Mouse (Mus musculus): Measurements from ENCODE around the gene Larp4b. TPM values are rescaled to one million over a fixed set of nuclear protein-coding genes. Genes with fewer than 3 reads are reported as not detected.

The Larp4b gene
- polyA plus RNA-seq, 1 experiment from 2014 or later: 50.7 TPM

DNA sequence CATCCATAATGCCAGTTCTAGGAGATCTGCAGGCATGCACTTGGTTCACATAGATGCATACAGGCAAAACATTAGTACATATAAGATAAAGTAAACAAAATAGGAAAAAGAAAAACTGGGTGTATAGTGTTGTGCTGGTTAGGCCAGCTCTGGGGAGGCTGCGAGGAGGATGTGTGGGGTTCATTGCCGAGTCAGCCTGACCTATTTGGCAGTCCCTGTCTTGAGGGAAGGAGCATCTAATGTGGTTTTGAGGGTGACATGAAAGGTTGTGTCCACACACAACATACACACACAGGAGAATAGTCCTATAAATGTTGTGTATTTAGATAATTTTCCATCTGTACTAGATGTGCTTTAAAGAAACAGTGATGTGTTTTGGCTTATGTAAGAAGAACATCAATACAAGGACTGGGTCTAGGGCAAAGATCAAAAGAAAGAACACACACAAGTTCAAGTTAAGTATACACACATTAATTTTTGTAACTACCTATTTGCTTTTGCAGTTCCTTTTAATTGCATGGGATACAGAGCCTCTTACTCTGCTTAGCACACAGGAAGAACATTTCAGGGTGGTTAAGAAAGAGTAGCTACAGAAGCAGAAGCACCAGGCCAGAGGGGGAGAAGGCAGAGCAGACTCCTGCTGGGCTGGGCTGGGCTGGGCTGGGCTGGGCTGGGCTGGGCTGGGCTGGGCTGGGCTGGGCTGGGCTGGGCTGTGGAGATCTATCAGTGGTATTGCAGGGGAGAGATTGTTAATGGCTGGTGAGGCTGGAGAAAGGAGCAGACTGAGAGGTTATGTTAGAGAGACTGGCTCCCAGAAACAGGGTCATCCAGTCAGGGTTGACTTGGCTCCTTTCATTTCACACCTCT is 13.5 kb downstream of the Larp4b start:
- H3K9ac ChIP-seq (replicated peaks; ENCODE audit: low read depth, low read length): no peak overlapping the region
- no peak overlapping the region for H3K4me2 ChIP-seq (replicated peaks; ENCODE audit: low read depth, low read length)
- no peaks in the 10 kb centered on the region for H3K9me3 ChIP-seq (ENCODE audit: control insufficient read depth, low read depth, low read length)
- 71% methylated on average over 2 of the region's 2 CpGs for WGBS
- no peaks in the 10 kb centered on the region for H3K27me3 ChIP-seq (ENCODE audit: control insufficient read depth, insufficient read depth, low read length)
- H3K27ac ChIP-seq (ENCODE audit: low read length): no peak overlapping the region
- no peak overlapping the region for H3K4me3 ChIP-seq (ENCODE audit: low read depth, low read length)
- ATAC-seq (ENCODE audit: insufficient number of reproducible peaks, insufficient read depth, low FRiP score, low read depth): peak; percentile 61; the same call in 1 of the 2 replicates
- H3K4me1 ChIP-seq (ENCODE audit: control insufficient read depth, insufficient read depth, low read length): no peaks in the 10 kb centered on the region
- no peaks in the 10 kb centered on the region; the same call in 1 of the 2 replicates for H3K36me3 ChIP-seq (ENCODE audit: control insufficient read depth, insufficient read depth, low read length)

DNA sequence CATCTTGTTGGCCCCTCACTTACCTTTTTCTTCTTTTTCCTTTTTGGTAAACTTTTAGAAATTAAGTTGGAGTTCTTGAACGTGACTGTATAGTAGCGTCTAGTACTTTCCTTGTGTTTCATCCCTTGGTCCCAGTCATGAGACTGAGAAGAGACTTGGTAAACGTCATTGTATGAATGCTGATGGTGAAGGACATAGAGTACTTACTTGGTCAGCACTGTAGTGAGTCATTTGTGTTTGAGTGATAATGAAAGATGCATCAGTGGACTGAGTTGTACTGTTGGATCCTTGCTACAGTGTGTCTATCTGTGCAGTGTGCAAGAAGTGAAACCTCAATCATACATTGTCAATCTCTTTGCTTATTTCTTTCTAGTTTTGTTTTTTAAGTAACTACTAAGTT is 20.1 kb downstream of the Larp4b start:
- H3K27me3 ChIP-seq (ENCODE audit: control insufficient read depth, insufficient read depth, low read length): no peaks in the 10 kb centered on the region
- no peaks in the 10 kb centered on the region for H3K9me3 ChIP-seq (ENCODE audit: control insufficient read depth, low read depth, low read length)
- H3K4me1 ChIP-seq (ENCODE audit: control insufficient read depth, insufficient read depth, low read length): no peaks in the 10 kb centered on the region
- no peak overlapping the region for H3K4me2 ChIP-seq (replicated peaks; ENCODE audit: low read depth, low read length)
- no peak overlapping the region for H3K4me3 ChIP-seq (ENCODE audit: low read depth, low read length)
- H3K36me3 ChIP-seq (ENCODE audit: control insufficient read depth, insufficient read depth, low read length): no peaks in the 10 kb centered on the region; the same call in 1 of the 2 replicates
- H3K9ac ChIP-seq (replicated peaks; ENCODE audit: low read depth, low read length): no peak overlapping the region
- WGBS: 92% methylated on average over 3 of the region's 3 CpGs
- no peak overlapping the region for H3K27ac ChIP-seq (ENCODE audit: low read length)
- no peak for ATAC-seq (ENCODE audit: insufficient number of reproducible peaks, insufficient read depth, low FRiP score, low read depth)

DNA sequence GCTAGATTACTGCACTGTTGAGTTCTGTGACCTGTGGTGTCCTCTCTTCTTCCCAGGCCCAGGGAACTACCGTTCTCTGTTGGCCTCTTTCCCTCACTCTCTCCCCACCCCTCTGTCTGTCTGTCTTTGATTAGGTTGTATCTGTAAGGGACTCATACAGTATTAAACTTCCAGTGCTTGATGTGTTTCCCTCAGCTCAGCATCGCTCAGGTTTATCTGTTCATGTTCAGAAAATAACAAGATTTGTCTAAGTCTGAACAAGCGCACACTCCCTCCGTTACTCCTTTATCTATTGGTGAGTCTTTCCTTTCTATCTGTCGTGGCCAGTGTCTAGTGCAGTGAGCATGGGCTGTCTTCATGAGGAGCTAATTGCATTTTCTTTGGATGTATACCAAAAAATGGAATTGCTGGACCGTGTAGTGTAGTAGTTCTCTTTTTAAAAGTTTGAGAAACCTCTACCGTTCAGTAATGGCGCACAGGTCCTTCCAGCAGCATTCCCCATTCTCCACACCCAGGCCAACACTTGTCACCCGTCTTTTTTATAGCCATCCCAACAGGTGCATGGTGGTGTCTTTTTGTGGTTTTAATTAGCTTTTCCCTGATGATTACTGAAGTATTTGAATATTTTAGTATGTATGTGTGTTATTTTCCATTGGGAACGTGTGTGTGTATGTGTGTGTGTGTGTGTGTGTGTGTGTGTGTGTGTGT is 27.3 kb downstream of the Larp4b start:
- H3K4me2 ChIP-seq (replicated peaks; ENCODE audit: low read depth, low read length): no peak overlapping the region
- no peak; the same call in 1 of the 2 replicates for ATAC-seq (ENCODE audit: insufficient number of reproducible peaks, insufficient read depth, low FRiP score, low read depth)
- H3K27me3 ChIP-seq (ENCODE audit: control insufficient read depth, insufficient read depth, low read length): no peaks in the 10 kb centered on the region
- no peak overlapping the region for H3K4me3 ChIP-seq (ENCODE audit: low read depth, low read length)
- 84% methylated on average over 10 of the region's 10 CpGs for WGBS
- H3K9me3 ChIP-seq (ENCODE audit: control insufficient read depth, low read depth, low read length): no peaks in the 10 kb centered on the region
- peaks cover 31% of the 10 kb centered on the region for H3K36me3 ChIP-seq (ENCODE audit: control insufficient read depth, insufficient read depth, low read length)
- H3K4me1 ChIP-seq (ENCODE audit: control insufficient read depth, insufficient read depth, low read length): no peaks in the 10 kb centered on the region
- H3K27ac ChIP-seq (ENCODE audit: low read length): no peak overlapping the region
- no peak overlapping the region for H3K9ac ChIP-seq (replicated peaks; ENCODE audit: low read depth, low read length)

DNA sequence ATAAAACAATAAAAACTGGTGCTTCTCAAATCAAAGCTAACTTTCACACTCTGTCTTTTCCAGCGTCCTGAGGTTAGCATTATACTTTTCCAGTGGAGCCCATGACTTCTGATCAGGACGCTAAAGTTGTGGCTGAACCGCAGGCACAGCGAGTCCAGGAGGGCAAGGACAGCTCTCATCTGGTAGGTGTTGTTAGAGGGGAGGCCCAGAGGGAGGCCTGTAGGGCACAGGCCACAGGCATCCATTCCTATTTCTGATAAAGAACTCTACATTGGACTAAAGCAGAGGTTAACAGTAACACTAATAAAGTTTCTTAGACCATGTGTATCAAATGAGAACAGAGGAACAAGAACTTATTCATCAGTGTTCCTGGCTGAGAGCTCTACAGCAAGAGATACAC is 28.4 kb downstream of the Larp4b start:
- Histone ChIP-seq H3K9ac (replicated peaks; ENCODE audit: low read depth, low read length) (no peak overlapping the region), H3K27me3 (ENCODE audit: control insufficient read depth, insufficient read depth, low read length) (no peaks in the 10 kb centered on the region), H3K36me3 (ENCODE audit: control insufficient read depth, insufficient read depth, low read length) (peaks cover 36% of the 10 kb centered on the region), H3K4me2 (replicated peaks; ENCODE audit: low read depth, low read length) (no peak overlapping the region), H3K4me1 (ENCODE audit: control insufficient read depth, insufficient read depth, low read length) (no peaks in the 10 kb centered on the region), H3K4me3 (ENCODE audit: low read depth, low read length) (no peak overlapping the region), H3K9me3 (ENCODE audit: control insufficient read depth, low read depth, low read length) (no peaks in the 10 kb centered on the region), H3K27ac (ENCODE audit: low read length) (no peak overlapping the region)
- 96% methylated on average over 4 of the region's 4 CpGs for WGBS
- no peak for ATAC-seq (ENCODE audit: insufficient number of reproducible peaks, insufficient read depth, low FRiP score, low read depth)

DNA sequence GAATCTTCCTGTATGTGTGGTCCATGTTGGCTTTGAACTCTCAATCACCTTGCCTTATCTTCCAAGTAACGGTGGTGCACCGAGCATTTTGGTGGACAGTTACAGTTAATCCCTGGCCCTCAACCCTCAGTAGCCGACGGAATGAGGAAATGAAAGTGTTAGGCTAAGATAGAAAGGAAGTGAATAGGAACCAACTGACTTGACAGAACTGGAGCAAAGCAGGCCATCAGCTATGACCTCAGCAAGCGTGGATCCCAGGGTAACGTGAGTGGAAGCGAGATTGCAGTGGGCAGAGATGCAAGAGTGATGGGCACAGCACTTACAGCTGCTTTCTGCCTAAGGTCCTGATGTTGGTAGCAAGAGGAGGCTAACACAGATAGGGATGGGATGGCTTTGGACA is 31.5 kb downstream of the Larp4b start:
- H3K27me3 ChIP-seq (ENCODE audit: control insufficient read depth, insufficient read depth, low read length): no peaks in the 10 kb centered on the region
- no peaks in the 10 kb centered on the region for H3K4me1 ChIP-seq (ENCODE audit: control insufficient read depth, insufficient read depth, low read length)
- H3K9me3 ChIP-seq (ENCODE audit: control insufficient read depth, low read depth, low read length): no peaks in the 10 kb centered on the region
- H3K4me2 ChIP-seq (replicated peaks; ENCODE audit: low read depth, low read length): no peak overlapping the region
- 89% methylated on average over 7 of the region's 7 CpGs for WGBS
- no peak overlapping the region for H3K27ac ChIP-seq (ENCODE audit: low read length)
- peaks cover 50% of the 10 kb centered on the region for H3K36me3 ChIP-seq (ENCODE audit: control insufficient read depth, insufficient read depth, low read length)
- H3K4me3 ChIP-seq (ENCODE audit: low read depth, low read length): no peak overlapping the region
- no peak overlapping the region for H3K9ac ChIP-seq (replicated peaks; ENCODE audit: low read depth, low read length)
- no peak for ATAC-seq (ENCODE audit: insufficient number of reproducible peaks, insufficient read depth, low FRiP score, low read depth)

DNA sequence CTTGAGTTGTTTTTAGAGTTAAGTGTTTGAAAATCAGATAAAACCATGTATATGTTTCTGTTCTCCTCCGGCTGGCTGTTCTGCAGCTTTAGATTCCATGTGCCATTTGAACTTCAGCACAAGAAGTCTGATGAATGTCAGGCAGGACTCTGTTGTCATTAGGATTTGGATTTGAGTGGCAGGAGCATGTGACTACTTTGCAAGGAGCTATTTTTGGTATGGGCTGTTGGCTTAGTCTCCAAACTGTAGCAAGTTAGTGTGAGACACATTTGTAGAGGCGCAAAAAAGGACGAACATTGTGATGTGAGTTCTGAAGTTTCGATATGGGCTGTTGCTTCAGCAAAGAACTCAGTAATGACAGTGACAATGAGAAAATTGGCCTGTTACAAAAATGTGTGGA is 34.0 kb downstream of the Larp4b start:
- Histone ChIP-seq H3K4me3 (ENCODE audit: low read depth, low read length) (no peak overlapping the region), H3K9ac (replicated peaks; ENCODE audit: low read depth, low read length) (no peak overlapping the region), H3K27ac (ENCODE audit: low read length) (no peak overlapping the region), H3K4me1 (ENCODE audit: control insufficient read depth, insufficient read depth, low read length) (no peaks in the 10 kb centered on the region), H3K27me3 (ENCODE audit: control insufficient read depth, insufficient read depth, low read length) (no peaks in the 10 kb centered on the region), H3K4me2 (replicated peaks; ENCODE audit: low read depth, low read length) (no peak overlapping the region), H3K36me3 (ENCODE audit: control insufficient read depth, insufficient read depth, low read length) (peaks cover 48% of the 10 kb centered on the region), H3K9me3 (ENCODE audit: control insufficient read depth, low read depth, low read length) (no peaks in the 10 kb centered on the region)
- no peak for ATAC-seq (ENCODE audit: insufficient number of reproducible peaks, insufficient read depth, low FRiP score, low read depth)
- 90% methylated on average over 4 of the region's 4 CpGs for WGBS

DNA sequence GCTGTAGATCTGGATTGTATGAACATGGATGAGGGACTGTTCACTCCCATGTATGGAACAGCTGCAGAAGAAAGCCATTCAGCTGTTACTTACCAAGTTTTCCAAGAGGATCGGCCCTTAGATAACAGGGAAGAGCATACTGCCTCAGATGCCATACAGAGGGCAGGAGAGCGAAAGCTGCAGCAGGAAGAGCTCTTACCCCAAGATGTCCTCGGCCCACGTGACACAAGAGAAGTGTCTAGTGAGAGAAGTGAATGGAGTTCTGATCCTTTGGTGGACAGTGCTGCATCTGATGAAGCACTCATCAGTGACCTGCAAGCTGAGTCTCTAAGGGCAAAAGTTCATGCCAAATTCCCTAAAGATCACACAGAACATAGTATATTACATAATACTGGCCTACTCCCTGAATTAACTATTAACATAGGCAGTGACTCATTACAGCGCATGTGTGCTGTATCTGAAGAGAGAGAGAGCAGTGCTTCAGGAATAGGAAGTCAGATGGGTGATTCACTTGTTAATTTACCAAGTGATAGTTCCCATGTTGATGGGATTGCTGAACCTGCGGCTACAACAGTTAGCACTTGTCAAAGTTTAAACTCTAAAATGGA is 35.1 kb downstream of the Larp4b start:
- ATAC-seq (ENCODE audit: insufficient number of reproducible peaks, insufficient read depth, low FRiP score, low read depth): no peak
- no peaks in the 10 kb centered on the region for H3K27me3 ChIP-seq (ENCODE audit: control insufficient read depth, insufficient read depth, low read length)
- peaks cover 40% of the 10 kb centered on the region for H3K36me3 ChIP-seq (ENCODE audit: control insufficient read depth, insufficient read depth, low read length)
- H3K9ac ChIP-seq (replicated peaks; ENCODE audit: low read depth, low read length): no peak overlapping the region
- 90% methylated on average over 6 of the region's 6 CpGs for WGBS
- no peaks in the 10 kb centered on the region for H3K9me3 ChIP-seq (ENCODE audit: control insufficient read depth, low read depth, low read length)
- no peak overlapping the region for H3K27ac ChIP-seq (ENCODE audit: low read length)
- no peaks in the 10 kb centered on the region for H3K4me1 ChIP-seq (ENCODE audit: control insufficient read depth, insufficient read depth, low read length)
- H3K4me3 ChIP-seq (ENCODE audit: low read depth, low read length): no peak overlapping the region
- no peak overlapping the region for H3K4me2 ChIP-seq (replicated peaks; ENCODE audit: low read depth, low read length)

DNA sequence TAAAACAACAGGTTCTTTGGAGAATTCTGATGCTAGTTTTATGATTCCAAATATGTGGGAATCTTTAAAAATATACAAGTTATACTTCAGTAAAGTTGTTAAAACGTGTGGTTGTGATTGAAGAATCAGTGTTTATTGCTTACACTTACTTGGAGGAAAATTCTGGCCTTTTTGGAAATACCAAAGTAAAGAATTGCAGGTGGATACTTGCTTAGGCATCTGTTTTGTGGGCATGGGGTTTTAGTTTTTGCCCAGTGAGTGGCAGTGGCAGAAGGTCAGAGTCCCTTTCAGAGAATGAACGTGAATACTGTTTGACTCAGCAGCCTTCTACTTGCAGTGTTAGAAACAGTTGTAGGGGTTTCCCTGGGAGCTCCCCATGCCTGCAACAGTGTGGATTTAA is 40.7 kb downstream of the Larp4b start:
- WGBS: 82% methylated on average over 2 of the region's 2 CpGs
- H3K27ac ChIP-seq (ENCODE audit: low read length): no peak overlapping the region
- no peak overlapping the region for H3K9ac ChIP-seq (replicated peaks; ENCODE audit: low read depth, low read length)
- no peak overlapping the region for H3K4me3 ChIP-seq (ENCODE audit: low read depth, low read length)
- no peak for ATAC-seq (ENCODE audit: insufficient number of reproducible peaks, insufficient read depth, low FRiP score, low read depth)
- H3K9me3 ChIP-seq (ENCODE audit: control insufficient read depth, low read depth, low read length): no peaks in the 10 kb centered on the region
- H3K36me3 ChIP-seq (ENCODE audit: control insufficient read depth, insufficient read depth, low read length): peaks cover 25% of the 10 kb centered on the region
- H3K27me3 ChIP-seq (ENCODE audit: control insufficient read depth, insufficient read depth, low read length): no peaks in the 10 kb centered on the region
- no peaks in the 10 kb centered on the region for H3K4me1 ChIP-seq (ENCODE audit: control insufficient read depth, insufficient read depth, low read length)
- H3K4me2 ChIP-seq (replicated peaks; ENCODE audit: low read depth, low read length): no peak overlapping the region
